Mouse (Mus musculus) small intestine, adult 2 months (tissue): ENCODE measurements around the gene Eml4.

Source experiments
- CTCF ChIP-seq: fragments of 200-500 bp; IDR thresholded peaks from 2 replicates; pipeline ENCODE4 v1.5.1; 2012; ENCODE audit warnings: low read depth, mild to moderate bottlenecking, control low read depth, inconsistent platforms, low read length, moderate library complexity, mixed read lengths; ENCODE audit not compliant: insufficient replicate concordance, insufficient read length; ENCODE audit errors: extremely low read depth
- POLR2A ChIP-seq: fragments of 200-500 bp; IDR thresholded peaks from 2 replicates; pipeline ENCODE4 v1.6.1; 2012; ENCODE audit warnings: low read depth, mild to moderate bottlenecking, control low read depth, inconsistent platforms, low read length, moderate library complexity

GRCm38 (mm10) chr17:83374123-83374522, 23.4 kb downstream of the Eml4 start:
- TF ChIP-seq CTCF (no peak), POLR2A (no peak)
